Comparison of ENCODE assay signal across 10 mouse cellular contexts in the genomic region with DNA sequence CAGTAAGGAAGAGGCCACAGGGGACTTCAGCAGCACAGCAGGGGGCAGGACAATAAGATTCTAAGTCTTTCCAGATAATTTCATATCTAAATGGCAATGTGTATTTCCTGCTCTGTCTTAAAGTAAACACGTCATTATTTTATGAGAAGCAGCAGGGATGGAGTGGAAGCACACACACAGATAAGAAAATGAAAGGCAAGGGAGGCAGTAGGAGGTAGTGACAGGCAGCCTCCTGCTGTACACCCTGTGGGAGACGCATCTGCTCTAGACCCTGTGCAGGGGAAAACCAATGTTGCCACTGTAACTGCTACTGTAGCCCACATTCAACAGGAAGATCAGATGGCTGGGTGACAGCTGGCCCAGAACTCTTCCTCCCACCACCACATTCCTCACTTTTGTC.
DNase-seq lines count a peak whose midpoint lies in the region; ATAC-seq and TF ChIP-seq lines count a peak whose summit lies in the region.
"Had no signal": no experiment of that assay in that cellular context is flagged by ENCODE, and none has a peak within 500 bp of the region (broad histone marks: within the 10 kb centered on the region; RNA-seq: fewer than 3 reads in every experiment).

No protein-coding gene starts in this region.

- no peaks in the 10 kb centered on the region for H3K27me3 ChIP-seq in heart, embryonic 10.5 days (ENCODE audit: insufficient read depth, poor library complexity, severe bottlenecking)
- no peaks in the 10 kb centered on the region for H3K27me3 ChIP-seq in spleen, adult 2 months (ENCODE audit: control insufficient read depth, insufficient read depth, low read length)
- H3K27me3 ChIP-seq in liver, embryonic 12.5 days (replicated peaks): no peaks in the 10 kb centered on the region

- TF ChIP-seq POLR2A in spleen, adult 2 months (IDR thresholded peaks at IDR 0.05; ENCODE audit: low read depth, low read length): no peak

- H3K9me3 ChIP-seq in heart, embryonic 10.5 days: no peaks in the 10 kb centered on the region
- H3K9me3 ChIP-seq in liver, embryonic 12.5 days (replicated peaks): no peaks in the 10 kb centered on the region

- WGBS in heart, embryonic 10.5 days: 30% methylated on average over 2 of the region's 2 CpGs
- 15% methylated on average over 2 of the region's 2 CpGs for WGBS in spleen, adult 2 months
- WGBS in liver, embryonic 12.5 days (ENCODE audit: insufficient replicate concordance): 10% methylated on average over 2 of the region's 2 CpGs

- no peaks in the 10 kb centered on the region for H3K36me3 ChIP-seq in heart, embryonic 10.5 days
- peaks cover 3% of the 10 kb centered on the region; the same call in 1 of the 2 replicates for H3K36me3 ChIP-seq in spleen, adult 2 months (ENCODE audit: control insufficient read depth, insufficient read depth, low read length)
- 0 out of 2 replicates have a peak, but pooled peaks cover 3% of the 10 kb centered on the region for H3K36me3 ChIP-seq in liver, embryonic 12.5 days

- no peak for DNase-seq in heart, embryonic 10.5 days (ENCODE audit: low spot score)
- no peak for DNase-seq in heart, postnatal 25 days (ENCODE audit: low spot score)
- DNase-seq in spleen, adult 2 months (ENCODE audit: low read depth in 1 of 2, low spot score in 2 of 2): no peak
- no peak for DNase-seq in spleen, postnatal 4 days (ENCODE audit: low spot score in 2 of 2)
- DNase-seq in thymus, postnatal 36 days: peak; percentile 49 to 67
- no peak for DNase-seq in testis, postnatal 14 days (ENCODE audit: low spot score)
- no peak for DNase-seq in Muller cell, postnatal 12 days (ENCODE audit: inconsistent ontology term)
- DNase-seq: gastrocnemius, postnatal 36 days; midbrain, embryonic 14.5 days had no signal

- H3K4me3 ChIP-seq in heart, embryonic 10.5 days: no peak overlapping the region
- no peak overlapping the region for H3K4me3 ChIP-seq in spleen, adult 2 months (ENCODE audit: extremely low read depth, insufficient read depth, insufficient read length)
- H3K4me3 ChIP-seq in liver, embryonic 12.5 days: no peak overlapping the region

- H3K4me1 ChIP-seq in heart, embryonic 10.5 days: peaks cover 62% of the 10 kb centered on the region
- peaks cover 23% of the 10 kb centered on the region; the same call in 1 of the 2 replicates for H3K4me1 ChIP-seq in spleen, adult 2 months (ENCODE audit: control insufficient read depth, insufficient read depth, insufficient read length)
- peaks cover 96% of the 10 kb centered on the region for H3K4me1 ChIP-seq in liver, embryonic 12.5 days

- TF ChIP-seq CTCF in spleen, adult 2 months (IDR thresholded peaks at IDR 0.05; ENCODE audit: extremely low read depth, insufficient read depth, insufficient read length, insufficient replicate concordance): no peak

- no peak overlapping the region; the same call in 1 of the 2 replicates for H3K9ac ChIP-seq in liver, embryonic 12.5 days

- H3K27ac ChIP-seq in heart, embryonic 10.5 days: peak overlapping the region; percentile 56
- peak overlapping the region; percentile 17 for H3K27ac ChIP-seq in spleen, adult 2 months (ENCODE audit: insufficient read depth, low read length)
- H3K27ac ChIP-seq in liver, embryonic 12.5 days: peak overlapping the region; percentile 86

- ATAC-seq in liver, embryonic 12.5 days: peak; percentile 67

- intact Hi-C loops in heart, postnatal 25 days (cut with DNase I): no loop called here

- H3K4me2 ChIP-seq in liver, embryonic 12.5 days: peak overlapping the region; percentile 23

Comparison
In these comparisons a context has a peak if more than half of its experiments do, and no peak if none do; other contexts are left out.
1. DNase-seq: peak in thymus, postnatal 36 days (2 of 2); none in heart, embryonic 10.5 days (single experiment), heart, postnatal 25 days (single experiment), spleen, adult 2 months (0 of 2), spleen, postnatal 4 days (0 of 2), testis, postnatal 14 days (single experiment) and Muller cell, postnatal 12 days (single experiment).
2. H3K27ac ChIP-seq: peak in every context shown above with its lines; median percentile 86 in liver, embryonic 12.5 days; 56 in heart, embryonic 10.5 days; 17 in spleen, adult 2 months.